Mouse (Mus musculus): ENCODE data around the gene Chl1. TPM values are rescaled to one million over a fixed set of nuclear protein-coding genes. Genes with fewer than 3 reads are reported as not detected.

Chl1 gene
- total RNA-seq, 2 experiments from 2014 or later, result 0.99 to 1.2 TPM

DNA sequence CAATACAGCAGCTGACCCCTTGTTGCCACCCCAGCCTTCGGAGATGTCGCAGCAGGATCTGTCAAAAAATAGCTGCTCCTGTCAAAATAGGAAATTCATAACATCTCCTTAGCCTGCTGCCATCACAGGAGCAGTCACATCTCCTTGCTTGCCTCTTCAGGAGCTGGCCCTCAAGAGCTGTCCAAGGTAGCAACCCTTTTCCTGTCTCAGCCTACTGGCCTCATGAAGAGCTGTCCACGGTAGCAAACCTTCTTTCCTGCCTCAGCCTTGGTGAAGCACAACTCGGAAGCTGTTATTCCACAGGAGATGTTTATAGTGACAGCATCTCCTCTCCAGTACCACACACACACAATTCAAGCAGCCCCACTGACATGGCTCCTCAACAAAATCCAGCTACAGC lies 243.5 kb downstream of the Chl1 start:
- intact Hi-C loops (cut with DNase I), result no loop called here
- no peak for DNase-seq (ENCODE audit: low spot score)

- intact Hi-C loops (cut with DNase I), result no loop called here
- DNase-seq (ENCODE audit: low spot score), result no peak
These were observed 256.4 kb downstream of the Chl1 start for GRCm38 (mm10) chr6:103766830-103767229.

DNA sequence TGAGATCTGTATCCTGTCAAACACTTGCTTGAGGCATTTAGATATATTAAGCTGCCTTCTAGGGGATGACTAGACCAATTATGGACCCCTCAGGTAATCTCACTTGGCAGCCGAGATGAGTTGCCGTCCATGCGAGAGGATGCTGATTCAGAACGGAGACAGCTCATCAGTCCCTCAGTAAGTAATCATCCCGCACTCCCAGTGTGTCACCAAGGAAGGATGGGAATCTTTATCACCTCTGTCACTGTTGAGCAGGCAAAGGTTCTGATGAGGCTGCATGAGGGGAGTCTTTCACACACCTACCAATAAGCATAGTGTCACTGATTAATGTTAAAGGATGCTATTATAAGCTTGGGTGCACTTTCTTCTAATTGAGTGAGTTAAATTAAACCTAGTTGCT lies 270.7 kb downstream of the Chl1 start:
- no peak for DNase-seq (ENCODE audit: low spot score)
- intact Hi-C loops (cut with DNase I), result no loop called here

GRCm38 (mm10) chr6:103791077-103791632 lies 280.8 kb downstream of the Chl1 start:
- intact Hi-C loops (cut with DNase I), result no loop called here
- DNase-seq (ENCODE audit: low spot score), result no peak

DNA sequence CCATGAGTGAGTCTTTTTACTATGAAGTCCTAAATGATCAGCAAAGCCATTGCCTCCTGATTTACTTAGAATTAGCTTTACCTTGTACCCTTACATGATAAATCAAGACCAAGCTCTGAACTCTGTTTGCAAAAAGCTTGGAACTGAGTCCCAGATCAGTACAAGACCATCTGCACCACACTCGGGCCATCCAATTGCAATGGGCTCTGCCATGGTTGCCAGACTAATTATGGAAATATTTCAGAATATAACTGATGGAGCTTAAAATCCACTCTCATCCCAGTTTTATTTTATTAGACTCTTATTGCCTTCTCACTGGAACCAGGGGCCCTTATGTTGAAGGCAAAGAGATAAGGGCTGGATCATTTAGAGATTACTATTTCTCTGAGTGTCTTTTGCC lies 284.9 kb downstream of the Chl1 start:
- DNase-seq (ENCODE audit: low spot score), result no peak
- intact Hi-C loops (cut with DNase I), result no loop called here
